Mouse (Mus musculus) lung, postnatal 36 days (tissue): ENCODE measurements around the gene Cadps2.

Experiments
- DNase-seq: peaks from one replicate; pipeline ENCODE4 v3.0.0; 2022; ENCODE audit warnings: mixed read lengths

Gene Cadps2

GRCm38 (mm10) chr6:23249616-23250287 lies 589.5 kb downstream of the Cadps2 start:
- DNase-seq, result no peak

GRCm38 (mm10) chr6:23249053-23249401 lies 590.2 kb downstream of the Cadps2 start:
- DNase-seq, result no peak

- DNase-seq, result no peak
Observed at GRCm38 (mm10) chr6:23248313-23249052, 590.7 kb downstream of the Cadps2 start, which contains the start of gene Fezf1. Fezf1 (minus strand) TSS chr6:23248362.

GRCm38 (mm10) chr6:23247512-23248312 lies 591.5 kb downstream of the Cadps2 start:
- no peak for DNase-seq

- DNase-seq, result no peak
Observed at GRCm38 (mm10) chr6:23246790-23247511, 592.3 kb downstream of the Cadps2 start.

- no peak for DNase-seq
Observed at GRCm38 (mm10) chr6:23246061-23246789, 593.0 kb downstream of the Cadps2 start.

- no peak for DNase-seq
Observed at GRCm38 (mm10) chr6:23245545-23246011, 593.6 kb downstream of the Cadps2 start.

- DNase-seq, result no peak
Observed at GRCm38 (mm10) chr6:23245121-23245520, 594.1 kb downstream of the Cadps2 start.

- DNase-seq, result peak; percentile 64
Observed at GRCm38 (mm10) chr6:23243821-23244760, 595.1 kb downstream of the Cadps2 start.
